In genomic region chr9:113743291-113743690, GRCm38 (mm10) we compare ENCODE assay signal across 10 mouse cellular contexts. TPM values are rescaled to one million over a fixed set of nuclear protein-coding genes. Genes with fewer than 3 reads are reported as not detected.
DNase-seq lines count a peak whose midpoint lies in the region; ATAC-seq lines count a peak whose summit lies in the region.
"Had no signal": no experiment of that assay in that cellular context is flagged by ENCODE, and none has a peak within 500 bp of the region (broad histone marks: within the 10 kb centered on the region; RNA-seq: fewer than 3 reads in every experiment).

No protein-coding gene starts in this region.

- H3K27me3 ChIP-seq in heart, embryonic 14.5 days (ENCODE audit: control insufficient read depth, insufficient read depth, low read length), result no peaks in the 10 kb centered on the region
- no peaks in the 10 kb centered on the region for H3K27me3 ChIP-seq in neural tube, embryonic 13.5 days
- H3K27me3 ChIP-seq in embryonic facial prominence, embryonic 10.5 days (replicated peaks; ENCODE audit: low read depth, poor library complexity, severe bottlenecking), result no peaks in the 10 kb centered on the region

- no peak overlapping the region; the same call in 1 of the 2 replicates for H3K9ac ChIP-seq in heart, embryonic 14.5 days (ENCODE audit: low read length)
- H3K9ac ChIP-seq in neural tube, embryonic 13.5 days, result 0 out of 2 replicates have a peak overlapping the region, but pooled peaks have one; percentile 26

- ATAC-seq in heart, embryonic 14.5 days (ENCODE audit: insufficient number of reproducible peaks, insufficient read depth, low FRiP score, low read depth), result no peak
- no peak for ATAC-seq in neural tube, embryonic 13.5 days (ENCODE audit: low read depth)
- ATAC-seq in megakaryocyte-erythroid progenitor cell, adult 5-6 weeks (replicated peaks; ENCODE audit: low FRiP score, low TSS enrichment, poor library complexity, severe bottlenecking), result 0 out of 2 replicates have a peak, but pooled peaks have one; percentile 17
- ATAC-seq: activated CD4-positive, CD25-positive, alpha-beta regulatory T cell, adult 4 months had no signal

- intact Hi-C loops in heart, postnatal 25 days (cut with DNase I), result loop anchor here (2.0 to 10.0 kb wide), 4 partner anchors 50 to 372 kb away; no protein-coding TSS in a partner anchor
- intact Hi-C loops in gastrocnemius, postnatal 14 days (cut with DNase I; ENCODE audit: low total_unique reads), result loop anchor here (10.0 kb wide), 1 partner anchor 162 kb away; no protein-coding TSS in a partner anchor

- no peaks in the 10 kb centered on the region for H3K36me3 ChIP-seq in heart, embryonic 14.5 days (ENCODE audit: control insufficient read depth, insufficient read depth, low read length)
- no peaks in the 10 kb centered on the region for H3K36me3 ChIP-seq in neural tube, embryonic 13.5 days
- H3K36me3 ChIP-seq in embryonic facial prominence, embryonic 10.5 days (replicated peaks), result no peaks in the 10 kb centered on the region

- 36% methylated on average over 3 of the region's 3 CpGs for WGBS in heart, embryonic 14.5 days
- 55% methylated on average over 3 of the region's 3 CpGs for WGBS in neural tube, embryonic 13.5 days
- WGBS in embryonic facial prominence, embryonic 10.5 days, result 72% methylated on average over 3 of the region's 3 CpGs

- H3K4me3 ChIP-seq in heart, embryonic 14.5 days (ENCODE audit: control insufficient read depth in 1 of 2, insufficient read depth in 1 of 2, low read depth in 1 of 2, low read length in 2 of 2), result no peak overlapping the region
- H3K4me3 ChIP-seq in neural tube, embryonic 13.5 days, result no peak overlapping the region
- peak overlapping the region; percentile 93; the same call in 1 of the 2 replicates for H3K4me3 ChIP-seq in embryonic facial prominence, embryonic 10.5 days

- H3K4me2 ChIP-seq in heart, embryonic 14.5 days (ENCODE audit: low read length), result peak overlapping the region; percentile 96
- H3K4me2 ChIP-seq in neural tube, embryonic 13.5 days, result no peak overlapping the region

- no peak for DNase-seq in heart, postnatal 25 days (ENCODE audit: low spot score)
- DNase-seq in neural tube, embryonic 10.5 days (ENCODE audit: extremely low spot score, low spot score), result no peak
- DNase-seq in embryonic facial prominence, embryonic 10.5 days (ENCODE audit: low spot score), result no peak
- DNase-seq in kidney, adult 9 months, result no peak
- DNase-seq in gastrocnemius, postnatal 14 days, result no peak

- peaks cover 6 to 14% of the 10 kb centered on the region in 2 experiments for H3K4me1 ChIP-seq in heart, embryonic 14.5 days (ENCODE audit: control insufficient read depth in 2 of 2, insufficient read depth in 2 of 2, low read length in 2 of 2)
- peaks cover 23% of the 10 kb centered on the region for H3K4me1 ChIP-seq in neural tube, embryonic 13.5 days (replicated peaks)
- H3K4me1 ChIP-seq in embryonic facial prominence, embryonic 10.5 days, result peaks cover 23% of the 10 kb centered on the region

- no peak overlapping the region for H3K27ac ChIP-seq in heart, embryonic 14.5 days (replicated peaks in 1 of 2; ENCODE audit: control insufficient read depth in 1 of 2, insufficient read depth in 1 of 2, low read depth in 2 of 2, low read length in 2 of 2)
- H3K27ac ChIP-seq in neural tube, embryonic 13.5 days (replicated peaks), result no peak overlapping the region
- no peak overlapping the region for H3K27ac ChIP-seq in embryonic facial prominence, embryonic 10.5 days (replicated peaks)
- H3K27ac ChIP-seq: left cerebral cortex, adult 2 months had no signal

- no peaks in the 10 kb centered on the region for H3K9me3 ChIP-seq in heart, embryonic 14.5 days (ENCODE audit: control insufficient read depth, low read length)
- H3K9me3 ChIP-seq in neural tube, embryonic 13.5 days, result no peaks in the 10 kb centered on the region
- no peaks in the 10 kb centered on the region for H3K9me3 ChIP-seq in embryonic facial prominence, embryonic 10.5 days

RNA-seq across cellular contexts. Expression of gene Clasp2, which starts 2.0 kb away (rescaled TPM):
- 25.3 TPM in 2 replicates for polyA plus RNA-seq in heart, embryonic 14.5 days (2014; fragmentation: Nextera tagmentation; extraction: Ambion mirVana)
- 10 to 100 TPM; 48.0 to 57.5 TPM for total RNA-seq in heart, postnatal 25 days (2021)
- polyA plus RNA-seq in neural tube, embryonic 13.5 days (2015; fragmentation: Nextera tagmentation; extraction: Ambion mirVana), result 111 and 116 TPM in 2 replicates
- 34.3 and 34.8 TPM in 2 replicates for polyA plus RNA-seq in embryonic facial prominence, embryonic 10.5 days (2016; fragmentation: Nextera tagmentation; extraction: Ambion mirVana)
- total RNA-seq in megakaryocyte-erythroid progenitor cell, adult 5-6 weeks (2014; fragmentation: Nextera tagmentation), result 50.6 and 51.6 TPM in 2 replicates
- 41.2 and 47.5 TPM in 2 replicates for total RNA-seq in megakaryocyte-erythroid progenitor cell, adult 5-6 weeks (2017)
- 10 to 100 TPM; 39.5 to 44.5 TPM for total RNA-seq in gastrocnemius, postnatal 14 days (2021)

RNA-seq across cellular contexts. Expression of gene Pdcd6ip, which starts 35.2 kb away (rescaled TPM):
- 59.9 and 62.4 TPM in 2 replicates for polyA plus RNA-seq in heart, embryonic 14.5 days (2014; fragmentation: Nextera tagmentation; extraction: Ambion mirVana)
- 10 to 100 TPM; 61.5 to 66.9 TPM for total RNA-seq in heart, postnatal 25 days (2021)
- polyA plus RNA-seq in neural tube, embryonic 13.5 days (2015; fragmentation: Nextera tagmentation; extraction: Ambion mirVana), result 40.8 and 49.3 TPM in 2 replicates
- polyA plus RNA-seq in embryonic facial prominence, embryonic 10.5 days (2016; fragmentation: Nextera tagmentation; extraction: Ambion mirVana), result 59.9 and 60.8 TPM in 2 replicates
- total RNA-seq in megakaryocyte-erythroid progenitor cell, adult 5-6 weeks (2014; fragmentation: Nextera tagmentation), result 80.1 and 80.9 TPM in 2 replicates
- total RNA-seq in megakaryocyte-erythroid progenitor cell, adult 5-6 weeks (2017), result 41.8 and 56.9 TPM in 2 replicates
- 10 to 100 TPM; 40.3 to 44.7 TPM for total RNA-seq in gastrocnemius, postnatal 14 days (2021)
